Mouse (Mus musculus) megakaryocyte, embryonic 14.5 days (primary cell): ENCODE measurements around the gene Eya2.

Experiments used
- FLI1 ChIP-seq: IDR thresholded peaks from 2 replicates; pipeline ENCODE4 v1.6.1; 2012; ENCODE audit warnings: low read length, inconsistent platforms, mixed read lengths
- GATA1 ChIP-seq: IDR thresholded peaks from 3 replicates; pipeline ENCODE4 v1.6.1; 2012; ENCODE audit warnings: mixed read lengths, low read length, inconsistent platforms, borderline replicate concordance

DNA sequence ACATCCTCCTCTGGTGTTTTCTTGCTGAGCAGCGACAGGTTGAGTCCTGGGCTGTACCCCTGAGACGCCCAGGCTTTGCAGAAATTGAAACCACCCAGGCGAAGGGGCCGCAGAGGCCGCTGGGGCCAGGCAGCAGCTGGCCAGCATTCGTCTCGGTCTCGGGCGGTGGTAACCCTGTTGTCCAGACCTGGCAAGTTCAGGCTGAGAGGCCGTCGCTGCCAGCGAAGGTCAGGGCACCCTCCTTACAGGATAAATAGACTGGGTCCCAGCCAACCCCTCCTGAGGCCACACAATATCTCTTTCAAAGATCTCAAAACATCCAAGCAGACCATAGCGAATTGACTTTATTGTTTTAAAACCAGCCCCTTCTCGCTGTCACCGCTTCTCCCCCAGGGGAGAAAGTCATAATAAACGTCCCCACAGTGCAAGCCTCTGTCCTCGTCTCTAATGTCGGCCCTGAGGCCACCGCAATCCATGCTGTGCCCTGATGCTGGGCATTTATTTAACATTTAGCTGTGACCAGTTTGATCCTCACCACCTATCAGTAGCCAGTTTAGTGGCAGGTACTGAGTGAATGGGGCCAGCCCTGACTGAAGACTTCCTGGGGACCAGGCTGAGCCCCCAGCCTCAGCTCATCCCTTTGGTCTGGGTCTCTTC, 105.5 kb downstream of the Eya2 start:
- TF ChIP-seq GATA1 (no peak), FLI1 (no peak)
